ENCODE assay signal across 11 mouse cellular contexts in the genomic region with DNA sequence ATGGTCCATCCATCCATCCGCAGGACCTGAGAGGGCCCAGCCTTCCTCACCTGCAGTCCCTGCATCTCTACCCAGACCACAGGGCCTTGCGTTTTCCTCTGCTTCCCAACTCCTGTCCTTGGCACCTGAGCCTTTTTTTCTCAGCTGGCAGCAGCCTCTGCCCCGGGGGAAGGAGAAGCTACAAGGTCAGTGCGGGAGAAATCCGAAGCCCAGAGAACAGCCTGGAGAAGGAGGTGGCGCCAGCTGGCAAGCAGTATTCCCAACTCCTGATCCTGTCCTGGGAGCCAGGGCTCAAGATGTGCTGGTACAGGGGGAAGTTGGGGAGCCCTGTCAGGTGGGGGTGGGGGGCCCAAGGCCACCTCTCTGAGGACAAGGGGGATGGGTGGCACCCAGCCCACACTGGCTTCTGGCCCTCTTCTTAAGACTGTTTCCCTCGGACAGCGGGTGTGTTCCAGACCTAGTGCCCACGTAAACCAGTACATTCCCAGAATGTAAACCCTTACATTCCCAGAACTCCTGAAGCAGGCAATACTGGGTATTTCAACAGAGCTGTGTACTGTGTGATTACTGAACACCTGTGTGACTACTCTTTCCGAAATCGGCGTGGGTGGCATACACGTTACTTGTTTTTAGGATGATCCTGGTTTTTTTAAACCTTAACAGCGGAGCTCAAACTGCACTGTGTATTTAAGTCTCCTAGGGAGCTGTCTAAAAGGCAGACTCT. TPM values are rescaled to one million over a fixed set of nuclear protein-coding genes. Genes with fewer than 3 reads are reported as not detected.
DNase-seq lines count a peak whose midpoint lies in the region; ATAC-seq and TF ChIP-seq lines count a peak whose summit lies in the region.
"Had no signal": no experiment of that assay in that cellular context is flagged by ENCODE, and none has a peak within 500 bp of the region (broad histone marks: within the 10 kb centered on the region; RNA-seq: fewer than 3 reads in every experiment).

No protein-coding gene starts in this region.

- no peak overlapping the region; the same call in 1 of the 2 replicates for H3K9ac ChIP-seq in ES-E14 (ENCODE audit: insufficient read depth, low read depth, low read length, poor library complexity, severe bottlenecking)
- no peak overlapping the region for H3K9ac ChIP-seq in heart, postnatal 0 days (replicated peaks; ENCODE audit: low read depth, low read length)
- H3K9ac ChIP-seq: embryonic facial prominence, embryonic 15.5 days; hindbrain, embryonic 15.5 days; lung, embryonic 14.5 days had no signal

- no peak for TF ChIP-seq EP300 in heart, postnatal 0 days (IDR thresholded peaks at IDR 0.05; ENCODE audit: low read depth)

- peaks cover 21 to 44% of the 10 kb centered on the region in 2 experiments for H3K4me1 ChIP-seq in ES-E14 (ENCODE audit: control insufficient read depth in 2 of 2, insufficient read depth in 2 of 2, low read length in 2 of 2, poor library complexity in 1 of 2)
- H3K4me1 ChIP-seq in heart, postnatal 0 days (ENCODE audit: control insufficient read depth, insufficient read depth) = peaks cover 52% of the 10 kb centered on the region
- H3K4me1 ChIP-seq: hindbrain, embryonic 15.5 days had no signal

- H3K27ac ChIP-seq in ES-E14 (ENCODE audit: insufficient read depth, low read depth, low read length, poor library complexity, severe bottlenecking) = 0 out of 2 replicates have a peak overlapping the region, but pooled peaks have one; percentile 5
- peak overlapping the region; percentile 51 for H3K27ac ChIP-seq in heart, postnatal 0 days (ENCODE audit: low read depth)
- H3K27ac ChIP-seq: embryonic facial prominence, embryonic 15.5 days; hindbrain, embryonic 15.5 days had no signal

- DNase-seq in gastrocnemius, adult 18-20 months (ENCODE audit: low spot score) = peak; percentile 91
- no peak for DNase-seq in gastrocnemius, postnatal 4 days (ENCODE audit: low spot score in 2 of 2)
- no peak for DNase-seq in ES-E14 (ENCODE audit: low read depth, low spot score)
- DNase-seq in cerebellum, adult 9-10 months = peak; percentile 72
- no peak for DNase-seq in heart, postnatal 0 days (ENCODE audit: low spot score)
- no peak for DNase-seq in layer of hippocampus, postnatal 10 days (ENCODE audit: low spot score in 2 of 2)
- no peak for DNase-seq in layer of hippocampus, postnatal 36 days
- DNase-seq in spleen, adult 18-20 months = no peak
- DNase-seq: lung, embryonic 14.5 days had no signal

- no peaks in the 10 kb centered on the region for H3K9me3 ChIP-seq in ES-E14 (ENCODE audit: control insufficient read depth, insufficient read depth, low read depth, low read length)
- H3K9me3 ChIP-seq in heart, postnatal 0 days (replicated peaks; ENCODE audit: control insufficient read depth, low read length) = no peaks in the 10 kb centered on the region
- H3K9me3 ChIP-seq: embryonic facial prominence, embryonic 15.5 days; hindbrain, embryonic 15.5 days had no signal

- no peak overlapping the region for H3K4me3 ChIP-seq in ES-E14 (ENCODE audit: insufficient read depth in 1 of 2, low read depth in 1 of 2, low read length in 2 of 2, poor library complexity in 1 of 2, severe bottlenecking in 1 of 2)
- H3K4me3 ChIP-seq in heart, postnatal 0 days (ENCODE audit: low read depth, low read length) = no peak overlapping the region
- H3K4me3 ChIP-seq: embryonic facial prominence, embryonic 15.5 days; hindbrain, embryonic 15.5 days had no signal

- in situ Hi-C loops in ES-E14 (cut with MboI; ENCODE audit: low sequenced_read_pairs in 2 of 2, unreplicated experiment in 2 of 2) = no loop called here

- WGBS in heart, postnatal 0 days = 73% methylated on average over 14 of the region's 14 CpGs

- H3K4me2 ChIP-seq in heart, postnatal 0 days (ENCODE audit: low read depth, low read length) = no peak overlapping the region
- H3K4me2 ChIP-seq: embryonic facial prominence, embryonic 15.5 days; hindbrain, embryonic 15.5 days; lung, embryonic 14.5 days had no signal

- no peak for ATAC-seq in heart, postnatal 0 days (ENCODE audit: insufficient read depth, low read depth)

- no peaks in the 10 kb centered on the region for H3K27me3 ChIP-seq in heart, postnatal 0 days (ENCODE audit: control insufficient read depth, insufficient read depth, low read length)
- H3K27me3 ChIP-seq: embryonic facial prominence, embryonic 15.5 days; hindbrain, embryonic 15.5 days had no signal

- no peaks in the 10 kb centered on the region for H3K36me3 ChIP-seq in ES-E14 (ENCODE audit: control insufficient read depth, insufficient read depth, low read length, poor library complexity, severe bottlenecking)
- peaks cover 12% of the 10 kb centered on the region; the same call in 1 of the 2 replicates for H3K36me3 ChIP-seq in heart, postnatal 0 days (replicated peaks; ENCODE audit: control insufficient read depth, insufficient read depth, low read length)
- H3K36me3 ChIP-seq: embryonic facial prominence, embryonic 15.5 days; hindbrain, embryonic 15.5 days had no signal

- no peak for TF ChIP-seq CTCF in heart, postnatal 0 days (IDR thresholded peaks at IDR 0.05; ENCODE audit: low read depth)

TF ChIP-seq in ES-E14, 5 proteins besides CTCF, POLR2A, EP300 and RAD21:
- TF ChIP-seq HCFC1 (IDR thresholded peaks at IDR 0.05; ENCODE audit: borderline replicate concordance, insufficient read depth, low read length) (no peak), ZC3H11A (IDR thresholded peaks at IDR 0.05; ENCODE audit: borderline replicate concordance, low read depth, low read length) (no peak), ZNF384 (IDR thresholded peaks at IDR 0.05; ENCODE audit: low read depth, low read length) (no peak), CHD2 (IDR thresholded peaks at IDR 0.05; ENCODE audit: low read depth, low read length) (no peak), MAFK (IDR thresholded peaks at IDR 0.05; ENCODE audit: insufficient read depth, low read depth, low read length) (no peak)

RNA-seq across cellular contexts. Expression of gene H6pd, which starts 9.9 kb away (rescaled TPM):
- total RNA-seq in gastrocnemius, adult 18-20 months (2021) = 10 to 100 TPM; 45.5 to 56.8 TPM
- 10 to 100 TPM; 66.0 to 71.0 TPM for total RNA-seq in gastrocnemius, postnatal 4 days (2021)
- total RNA-seq in ES-E14 (2012; rRNA removed) = 17.6 and 19.0 TPM in 2 replicates
- total RNA-seq in heart, postnatal 0 days (2014; rRNA removed; ENCODE audit: low replicate concordance) = 25.7 and 35.2 TPM in 2 replicates
- polyA plus RNA-seq in heart, postnatal 0 days (2015; fragmentation: Nextera tagmentation; extraction: Ambion mirVana) = 7.1 and 7.3 TPM in 2 replicates
- total RNA-seq in layer of hippocampus, postnatal 10 days (2021) = 10 to 100 TPM; 10.7 to 12.8 TPM
- total RNA-seq in layer of hippocampus, postnatal 36 days (2021) = 1 to 10 TPM; 7.2 to 10.0 TPM

RNA-seq across cellular contexts. Expression of gene Spsb1, which starts 44.1 kb away (rescaled TPM):
- 1 to 10 TPM; 5.9 to 9.6 TPM for total RNA-seq in gastrocnemius, adult 18-20 months (2021)
- total RNA-seq in gastrocnemius, postnatal 4 days (2021) = 10 to 100 TPM; 22.5 to 28.0 TPM
- total RNA-seq in ES-E14 (2012; rRNA removed) = 11.2 and 12.0 TPM in 2 replicates
- total RNA-seq in heart, postnatal 0 days (2014; rRNA removed; ENCODE audit: low replicate concordance) = 13.2 and 19.3 TPM in 2 replicates
- polyA plus RNA-seq in heart, postnatal 0 days (2015; fragmentation: Nextera tagmentation; extraction: Ambion mirVana) = 14.4 and 15.2 TPM in 2 replicates
- total RNA-seq in layer of hippocampus, postnatal 10 days (2021) = 10 to 100 TPM; 16.7 to 19.9 TPM
- total RNA-seq in layer of hippocampus, postnatal 36 days (2021) = 10 to 100 TPM; 24.1 to 34.9 TPM

Comparison
In these comparisons a context has a peak if more than half of its experiments do, and no peak if none do; other contexts are left out.
1. DNase-seq: peak in gastrocnemius, adult 18-20 months (single experiment) and cerebellum, adult 9-10 months (single experiment); none in gastrocnemius, postnatal 4 days (0 of 2), ES-E14 (single experiment), heart, postnatal 0 days (single experiment), layer of hippocampus, postnatal 10 days (0 of 2), layer of hippocampus, postnatal 36 days (0 of 2) and spleen, adult 18-20 months (0 of 2).